Mouse (Mus musculus): ENCODE results near the gene Olfr228. TPM values are rescaled to one million over a fixed set of nuclear protein-coding genes. Genes with fewer than 3 reads are reported as not detected.
"Not testable (repeated sequence)": the region's sequence is repeated elsewhere in the genome, so short reads cannot be mapped to it uniquely, and the experiment has no call there.

Olfr228 gene
- not detected for total RNA-seq (2021)

DNA sequence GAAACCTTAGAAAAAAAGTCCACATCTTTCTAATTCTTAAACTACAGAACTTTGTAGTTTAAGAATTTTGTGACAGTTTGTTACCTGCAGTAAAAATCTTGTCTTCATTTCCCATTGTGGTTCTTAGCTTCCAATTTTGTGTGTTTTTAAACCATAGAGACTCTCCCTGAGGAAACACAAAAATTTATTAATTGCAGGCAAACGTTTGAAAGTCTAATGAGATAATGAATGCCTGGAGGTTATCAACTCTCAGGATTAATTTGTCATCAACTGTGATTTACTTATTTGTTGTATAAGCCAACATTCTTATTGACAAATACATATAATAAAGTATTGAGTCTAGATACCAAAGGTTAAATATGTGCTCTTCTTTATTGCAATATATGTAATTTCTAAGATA is at the start of gene Olfr228:
Gene Olfr228, minus strand, starts transcription at position 101 of the 400 bp plus-strand sequence.
- DNase-seq (ENCODE audit: extremely low spot score in 1 of 2, low spot score in 1 of 2): no peak

DNA sequence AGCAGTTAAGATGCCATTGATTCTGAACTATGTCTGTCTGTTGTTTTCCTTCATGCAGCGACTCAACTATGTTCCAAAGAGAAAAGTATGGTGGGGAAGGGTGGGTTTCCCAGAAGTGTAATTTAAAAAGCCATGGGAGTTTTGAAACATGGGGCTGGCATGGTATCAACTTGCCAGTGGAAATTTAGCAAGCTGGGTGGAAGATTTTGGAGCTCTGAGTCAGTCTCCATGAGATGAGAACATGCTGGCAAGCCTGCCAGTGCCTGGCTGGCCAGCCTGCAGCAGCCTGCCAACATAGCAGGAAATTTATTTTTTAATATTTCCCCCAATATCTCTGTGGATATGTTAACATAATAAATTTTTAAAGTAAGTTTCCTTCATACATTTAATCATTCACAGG is 43.8 kb upstream of the Olfr228 start:
- peak in 1 of 2 experiments; percentile 6 for DNase-seq (ENCODE audit: extremely low spot score in 1 of 2, low spot score in 1 of 2)

GRCm38 (mm10) chr2:86508161-86508560 is 21.0 kb upstream of the Olfr228 start, which contains the start of gene Olfr1076:
Olfr1076 (plus strand) TSS chr2:86508461.
- DNase-seq (ENCODE audit: extremely low spot score in 1 of 2, low spot score in 1 of 2): no peak

DNA sequence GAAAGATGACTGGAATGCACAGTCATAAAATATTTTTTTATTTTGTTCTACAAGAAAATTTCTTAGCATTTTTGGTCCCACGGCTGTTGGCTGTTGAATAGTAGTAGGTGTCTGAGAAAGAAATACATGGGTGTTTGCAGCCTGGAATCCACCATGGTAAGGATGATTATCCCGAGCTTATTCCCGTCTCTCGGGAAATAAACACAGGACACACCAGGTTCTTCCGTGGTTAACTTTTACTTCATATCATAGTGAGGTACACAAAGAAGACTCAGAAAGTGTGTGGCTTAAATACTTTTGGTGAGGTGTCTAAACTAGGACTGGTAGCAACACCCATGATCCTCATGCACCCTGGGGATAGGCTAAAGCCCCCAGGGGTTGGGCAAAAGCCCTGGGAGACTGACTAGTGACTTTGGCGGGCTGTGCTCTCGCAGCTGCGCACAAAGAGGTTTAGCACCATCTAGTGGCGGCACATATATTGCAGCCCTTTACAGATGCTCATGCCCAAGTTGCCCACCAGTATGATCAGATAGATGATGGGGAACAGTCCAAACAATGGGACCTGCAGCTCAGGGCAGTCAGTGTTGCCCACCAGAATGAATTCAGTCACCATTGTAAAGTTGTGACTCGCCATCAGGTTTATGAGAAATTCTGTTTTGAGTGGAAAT is 22.6 kb downstream of the Olfr228 start:
- DNase-seq (ENCODE audit: extremely low spot score in 1 of 2, low spot score in 1 of 2): peak; percentile 32 to 67

DNA sequence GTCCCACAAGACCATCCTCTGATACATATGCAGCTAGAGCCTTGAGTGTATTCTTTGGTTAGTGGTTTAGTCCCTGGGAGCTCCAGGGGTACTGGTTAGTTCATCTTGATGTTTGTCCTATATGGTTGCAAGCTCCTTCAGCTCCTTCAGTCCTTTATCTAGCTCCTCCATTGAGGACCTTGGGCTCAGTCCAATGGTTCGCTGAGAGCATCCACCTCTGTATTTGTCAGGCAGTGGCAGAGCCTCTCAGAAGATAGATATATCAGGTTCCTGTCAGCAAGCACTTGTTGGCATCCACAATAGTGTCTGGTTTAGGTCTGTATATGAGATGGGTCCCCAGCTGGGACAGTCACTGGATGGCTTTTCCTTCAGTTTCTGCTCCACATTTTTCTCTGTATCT is 26.8 kb downstream of the Olfr228 start:
- DNase-seq (ENCODE audit: extremely low spot score in 1 of 2, low spot score in 1 of 2): no peak

DNA sequence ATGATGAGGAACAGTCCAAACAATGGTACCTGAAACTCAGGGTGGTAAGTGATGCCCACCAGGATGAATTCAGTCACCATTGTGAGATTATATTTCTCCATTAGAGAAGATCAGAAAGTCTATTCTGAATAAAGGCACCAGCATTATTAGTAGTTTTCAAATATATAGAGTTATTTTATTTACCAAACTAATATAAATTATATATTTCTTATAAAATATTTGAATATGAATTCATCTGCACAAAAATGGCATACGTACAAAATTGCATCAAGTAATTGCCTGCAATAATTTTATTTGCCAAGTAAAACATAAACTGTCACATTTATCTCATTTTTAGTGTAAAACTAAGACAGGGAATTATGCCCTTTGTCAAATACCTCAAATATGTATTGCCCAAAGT is 31.0 kb downstream of the Olfr228 start, which contains the start of gene Olfr1066:
Gene Olfr1066, minus strand, starts transcription at position 101 of the 400 bp plus-strand sequence.
- no peak for DNase-seq (ENCODE audit: extremely low spot score in 1 of 2, low spot score in 1 of 2)

DNA sequence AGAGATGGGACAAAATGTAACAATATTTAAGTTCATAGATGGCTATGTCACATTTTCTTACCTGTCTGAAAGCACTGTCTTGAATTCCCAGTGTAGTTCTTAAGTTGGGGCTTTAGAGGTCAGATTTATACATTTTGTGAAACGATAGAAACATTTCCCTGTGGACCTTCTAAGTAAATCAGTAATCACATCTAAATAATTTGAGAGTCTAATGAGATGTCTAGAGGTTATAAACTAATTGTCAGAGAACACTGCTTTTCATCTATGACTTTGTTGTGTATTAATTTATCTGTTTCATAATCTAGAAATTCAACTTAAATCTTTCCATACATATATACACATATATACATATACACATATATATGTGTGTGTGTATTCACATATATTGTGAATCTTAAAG is 36.7 kb downstream of the Olfr228 start, which contains the start of gene Olfr1065:
Gene Olfr1065, minus strand, starts transcription at position 101 of the 400 bp plus-strand sequence.
- DNase-seq (ENCODE audit: extremely low spot score in 1 of 2, low spot score in 1 of 2): not testable (repeated sequence)

DNA sequence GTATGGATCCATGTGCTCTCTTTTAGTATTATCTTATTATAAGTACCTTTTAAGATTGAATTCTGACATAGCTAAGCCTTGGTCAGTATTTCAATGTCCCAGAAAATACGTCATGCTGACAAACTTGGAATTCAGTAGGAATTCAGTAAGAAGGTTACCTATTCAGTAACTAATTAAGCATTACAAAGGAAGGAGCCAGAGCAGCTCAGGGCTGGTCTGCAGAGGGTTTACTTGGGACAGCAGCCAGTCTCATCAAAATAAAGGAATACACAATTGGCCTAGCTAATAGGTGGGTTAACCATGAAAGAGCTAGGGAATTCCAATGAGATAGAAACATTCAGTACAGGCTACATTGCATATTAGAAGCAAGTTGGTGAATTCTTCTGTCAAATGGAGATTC is 45.1 kb downstream of the Olfr228 start:
- not testable (repeated sequence) for DNase-seq (ENCODE audit: extremely low spot score in 1 of 2, low spot score in 1 of 2)

Other genes with a start within 250 kb of the Olfr228 start
- gene Olfr1048, start 247.1 kb downstream of the Olfr228 start, total RNA-seq (2021): not detected
- not detected for gene Olfr1049, start 229.1 kb downstream of the Olfr228 start, total RNA-seq (2021)
- not detected for gene Olfr1051, start 208.3 kb downstream of the Olfr228 start, total RNA-seq (2021)
- not detected for gene Olfr1052, start 194.9 kb downstream of the Olfr228 start, total RNA-seq (2021)
- gene Olfr1053, start 172.1 kb downstream of the Olfr228 start, total RNA-seq (2021): not detected
- not detected for gene Olfr1054, start 152.0 kb downstream of the Olfr228 start, total RNA-seq (2021)
- gene Olfr1055, start 137.1 kb downstream of the Olfr228 start, total RNA-seq (2021): not detected
- gene Olfr1056, start 124.9 kb downstream of the Olfr228 start, total RNA-seq (2021): not detected
- gene Olfr1057, start 109.0 kb downstream of the Olfr228 start, total RNA-seq (2021): not detected
- gene Olfr1058, start 98.8 kb downstream of the Olfr228 start, total RNA-seq (2021): not detected
- gene Olfr1061, start 73.3 kb downstream of the Olfr228 start, total RNA-seq (2021): not detected
- not detected for gene Olfr1062, start 60.6 kb downstream of the Olfr228 start, total RNA-seq (2021)
- gene Olfr1065, start 36.8 kb downstream of the Olfr228 start, total RNA-seq (2021): not detected
- not detected for gene Olfr1066, start 31.1 kb downstream of the Olfr228 start, total RNA-seq (2021)
- gene Olfr1076, start 21.1 kb upstream of the Olfr228 start, total RNA-seq (2021): not detected
- gene Olfr1079, start 55.1 kb upstream of the Olfr228 start, total RNA-seq (2021): not detected
- not detected for gene Olfr1080, start 70.8 kb upstream of the Olfr228 start, total RNA-seq (2021)
- not detected for gene Olfr1082, start 111.6 kb upstream of the Olfr228 start, total RNA-seq (2021)
- not detected for gene Olfr1084, start 152.3 kb upstream of the Olfr228 start, total RNA-seq (2021)
- not detected for gene Olfr1085, start 174.6 kb upstream of the Olfr228 start, total RNA-seq (2021)
- not detected for gene Olfr1086, start 192.7 kb upstream of the Olfr228 start, total RNA-seq (2021)
- not detected for gene Olfr1087, start 211.0 kb upstream of the Olfr228 start, total RNA-seq (2021)
- gene Olfr1089, start 246.3 kb upstream of the Olfr228 start, total RNA-seq (2021): not detected

Data from layer of hippocampus, postnatal 25 days (tissue).